Mouse (Mus musculus) cerebral cortex, adult 2 months (tissue): Measurements from ENCODE around the gene Clec12b.

Experiments used
- WGBS: fragments of 180-500 bp; shearing (Covaris S2); methylation state at CpG from one replicate; pipeline ENCODE4 v1.1.7; 2018; 5-methylcytosine and 5-hydroxymethylcytosine counted together

Gene Clec12b

GRCm38 (mm10) chr6:129369374-129370132, 16.1 kb downstream of the Clec12b start:
- 74% methylated on average over 7 of the region's 7 CpGs for WGBS

GRCm38 (mm10) chr6:129365959-129366359, 19.7 kb downstream of the Clec12b start:
- WGBS: 9% methylated on average over 6 of the region's 6 CpGs

GRCm38 (mm10) chr6:129363942-129364341, 21.7 kb downstream of the Clec12b start:
- 57% methylated on average over 1 of the region's 1 CpGs for WGBS

GRCm38 (mm10) chr6:129359515-129359914, 26.2 kb downstream of the Clec12b start:
- 93% methylated on average over 2 of the region's 2 CpGs for WGBS

GRCm38 (mm10) chr6:129355774-129356173, 29.9 kb downstream of the Clec12b start:
- WGBS: over 99% methylated on average over 2 of the region's 2 CpGs

- WGBS: 87% methylated on average over 3 of the region's 3 CpGs
Observed at GRCm38 (mm10) chr6:129351091-129351490, 34.6 kb downstream of the Clec12b start.

- 66% methylated on average over 4 of the region's 4 CpGs for WGBS
Observed at GRCm38 (mm10) chr6:129349524-129350352, 35.9 kb downstream of the Clec12b start.

- WGBS: 71% methylated on average over 3 of the region's 3 CpGs
Observed at GRCm38 (mm10) chr6:129344408-129344807, 41.3 kb downstream of the Clec12b start.

- WGBS: 82% methylated on average over 4 of the region's 4 CpGs
Observed at GRCm38 (mm10) chr6:129342391-129342790, 43.3 kb downstream of the Clec12b start, which contains the start of gene Clec12a. Clec12a (plus strand) TSS chr6:129342691.

- 79% methylated on average over 1 of the region's 1 CpGs for WGBS
Observed at GRCm38 (mm10) chr6:129337751-129338150, 47.9 kb downstream of the Clec12b start.

GRCm38 (mm10) chr6:129333674-129334078, 52.0 kb downstream of the Clec12b start:
- 4% methylated on average over 11 of the region's 11 CpGs for WGBS

GRCm38 (mm10) chr6:129331610-129332009, 54.1 kb downstream of the Clec12b start, which contains the start of gene 4922502D21Rik:
4922502D21Rik (minus strand) TSS chr6:129331796.
- 62% methylated on average over 11 of the region's 11 CpGs for WGBS

- 26% methylated on average over 13 of the region's 13 CpGs for WGBS
Observed at GRCm38 (mm10) chr6:129326568-129327150, 59.0 kb downstream of the Clec12b start.

GRCm38 (mm10) chr6:129326016-129326415, 59.7 kb downstream of the Clec12b start:
- WGBS: 86% methylated on average over 1 of the region's 1 CpGs
